Mouse (Mus musculus): ENCODE results near the gene Catsperz.

GRCm38 (mm10) chr19:6942249-6942691 is 17.1 kb upstream of the Catsperz start, which contains the start of gene Gpr137:
- TF ChIP-seq POLR2A (IDR thresholded peaks at IDR 0.05; ENCODE audit: control insufficient read depth, extremely low read depth, insufficient read depth, low read length, poor library complexity), result peak; percentile 73
- TF ChIP-seq CTCF (IDR thresholded peaks at IDR 0.05; ENCODE audit: borderline replicate concordance, control insufficient read depth, extremely low read depth, insufficient read depth, low read length, poor library complexity), result peak; percentile 35; the same call in 1 of the 2 replicates
